In genomic region chr3:131295513-131296200, GRCm38 (mm10) we compare ENCODE assay signal across 1 mouse cellular context.
TF ChIP-seq lines count a peak whose summit lies in the region.

No protein-coding gene starts in this region.

TF ChIP-seq in CH12.LX, 34 proteins besides CTCF, POLR2A, EP300 and RAD21 (continued from another document):
- TF ChIP-seq MAZ (IDR thresholded peaks at IDR 0.05; ENCODE audit: low read depth, low read length), result no peak
- no peak for TF ChIP-seq KAT2A (IDR thresholded peaks at IDR 0.05; ENCODE audit: insufficient replicate concordance, low read length)
- peak; percentile 17; the same call in 1 of the 2 replicates for TF ChIP-seq IRF4 (IDR thresholded peaks at IDR 0.05; ENCODE audit: low read depth, low read length)
- TF ChIP-seq TCF12 (IDR thresholded peaks at IDR 0.05; ENCODE audit: low read depth, low read length), result peak; percentile 52; the same call in 1 of the 2 replicates
- TF ChIP-seq MAX (IDR thresholded peaks at IDR 0.05; ENCODE audit: low read length), result no peak
- TF ChIP-seq ELF1 (IDR thresholded peaks at IDR 0.05; ENCODE audit: low read depth, low read length), result no peak
- no peak for TF ChIP-seq UBTF (IDR thresholded peaks at IDR 0.05; ENCODE audit: low read depth, low read length)
- TF ChIP-seq USF2 (conservative IDR thresholded peaks at IDR 0.05; ENCODE audit: low read depth, low read length), result no peak
- TF ChIP-seq CHD2 (IDR thresholded peaks at IDR 0.05; ENCODE audit: low read length), result no peak; the same call in 1 of the 2 replicates
- TF ChIP-seq NELFE (IDR thresholded peaks at IDR 0.05; ENCODE audit: low read depth, low read length), result no peak
- TF ChIP-seq USF1 (IDR thresholded peaks at IDR 0.05; ENCODE audit: low read depth, low read length), result no peak
- no peak for TF ChIP-seq NRF1 (IDR thresholded peaks at IDR 0.05; ENCODE audit: low read depth, low read length)
